Mouse (Mus musculus) adrenal gland, adult 10 weeks (tissue): ENCODE results near the gene Ces4a. TPM values are rescaled to one million over a fixed set of nuclear protein-coding genes. Genes with fewer than 3 reads are reported as not detected.

Experiments
- polyA plus RNA-seq: library from polyadenylated mRNA; stranded (reverse); fragments of 350-450 nt; fragmentation: Illumina TruSeq; extraction: RNeasy Lipid Tissue Mini Kit (QIAGEN cat#74804); gene quantifications from one replicate; pipeline ENCODE4 v1.2.3, GENCODE M21; 2014; ENCODE audit warnings: low read depth, low replicate concordance

Ces4a gene
- polyA plus RNA-seq = not detected

DNA sequence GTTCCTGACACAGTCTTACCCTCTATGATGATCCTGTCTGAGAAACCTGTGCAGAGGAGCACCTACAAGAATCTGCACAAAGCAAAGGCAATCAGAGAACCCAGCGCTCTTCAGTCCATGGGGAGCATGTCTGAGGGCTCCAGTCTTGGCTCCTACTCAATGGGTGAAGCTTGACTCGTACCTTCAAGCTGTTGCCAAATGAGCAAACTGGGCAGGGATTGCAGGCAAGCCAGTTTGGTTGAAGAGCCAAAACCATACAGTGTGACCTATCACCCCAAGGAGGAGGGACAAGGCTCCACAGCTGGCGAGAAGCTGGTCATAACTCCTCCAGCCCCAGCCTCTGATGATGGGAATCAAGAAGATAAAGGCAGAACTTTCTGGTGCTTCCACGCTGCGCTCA is at the start of gene Ces4a:
Gene Ces4a, plus strand, starts transcription at position 292 of the 400 bp plus-strand sequence.

DNA sequence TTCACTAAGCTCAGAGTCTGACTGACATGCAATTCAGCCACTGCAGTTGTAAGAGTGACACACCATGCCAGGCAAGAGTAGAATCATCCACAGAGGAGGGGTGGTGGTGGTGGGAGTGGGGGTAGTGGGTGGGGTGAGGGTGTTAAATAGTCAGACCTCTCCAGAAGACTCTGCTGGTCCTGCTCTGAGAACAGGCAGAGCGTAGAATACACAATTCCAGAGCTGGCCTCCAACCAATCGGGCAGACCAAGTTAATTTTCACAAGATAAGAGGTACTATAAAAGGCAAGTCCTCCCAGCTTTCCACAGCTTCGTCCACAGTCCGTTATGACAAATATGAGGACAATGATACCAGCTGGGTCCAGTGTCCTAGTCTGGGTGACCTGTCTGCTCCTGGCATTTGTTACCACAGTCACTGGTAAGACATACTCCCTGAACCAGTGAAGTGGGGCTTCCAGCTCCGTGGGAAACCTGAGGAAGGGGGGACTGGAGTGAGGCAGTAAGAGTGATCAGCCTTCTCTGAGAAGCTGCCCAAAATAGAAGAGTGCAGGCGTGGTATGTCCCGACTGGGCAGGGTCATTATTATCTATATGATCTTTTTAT is 48.0 kb upstream of the Ces4a start, which contains the start of gene Ces3b:
Gene Ces3b, plus strand, starts transcription at position 305 of the 602 bp plus-strand sequence.

DNA sequence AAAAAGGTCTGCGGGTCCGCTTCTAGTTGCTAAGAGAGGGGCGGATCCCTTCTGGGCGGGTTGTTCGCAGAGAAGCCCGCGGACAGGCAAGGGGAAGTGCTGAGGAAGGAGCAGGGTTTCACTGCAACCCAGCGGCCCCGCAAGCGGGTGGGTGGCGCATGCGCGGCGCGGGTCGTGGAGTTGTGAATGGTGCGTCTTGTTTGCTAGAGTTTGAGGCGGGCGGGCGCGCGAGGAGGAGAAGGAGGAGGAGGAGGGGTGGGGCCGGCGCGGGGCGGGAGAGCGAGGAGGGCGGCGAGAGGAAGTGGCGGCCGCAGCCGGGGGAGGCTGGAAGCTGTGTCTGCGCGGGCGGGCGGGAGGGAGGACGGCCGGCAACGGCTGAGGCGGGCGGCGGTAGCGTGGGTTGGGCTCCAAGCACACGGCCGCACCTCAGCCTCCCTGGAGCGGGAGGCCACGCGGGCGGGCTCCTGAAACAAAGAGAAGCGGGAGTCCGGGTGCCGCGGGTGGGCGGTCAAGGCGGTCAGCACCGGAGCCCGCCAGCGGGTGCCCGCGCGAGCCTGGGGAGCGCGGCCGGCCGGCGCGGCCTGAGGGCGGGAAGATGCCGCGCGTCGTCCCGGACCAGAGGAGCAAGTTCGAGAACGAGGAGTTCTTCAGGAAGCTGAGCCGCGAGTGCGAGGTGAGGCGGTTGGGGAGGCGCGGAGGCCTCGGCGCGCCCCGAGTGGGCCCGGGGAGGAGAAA is 38.9 kb downstream of the Ces4a start, which contains the start of gene Cbfb:
Gene Cbfb, plus strand, starts transcription at position 294 of the 735 bp plus-strand sequence.

Other genes with a start within 250 kb of the Ces4a start
- 5.0 TPM for gene Ces2e, start 205.5 kb upstream of the Ces4a start, polyA plus RNA-seq
- not detected for gene Ces2f, start 184.4 kb upstream of the Ces4a start, polyA plus RNA-seq
- gene Ces2g, start 170.1 kb upstream of the Ces4a start, polyA plus RNA-seq = 3.9 TPM
- not detected for gene Ces2h, start 130.9 kb upstream of the Ces4a start, polyA plus RNA-seq
- not detected for gene Ces3a, start 83.2 kb upstream of the Ces4a start, polyA plus RNA-seq
- gene Ces3b, start 48.0 kb upstream of the Ces4a start, polyA plus RNA-seq = not detected
- 305 TPM for gene Cbfb, start 38.9 kb downstream of the Ces4a start, polyA plus RNA-seq
- 70.0 TPM for gene D230025D16Rik, start 93.3 kb downstream of the Ces4a start, polyA plus RNA-seq
- 1.6 TPM for gene B3gnt9, start 123.4 kb downstream of the Ces4a start, polyA plus RNA-seq
- 1.2 TPM for gene Tradd, start 132.8 kb downstream of the Ces4a start, polyA plus RNA-seq
- not detected for gene Fbxl8, start 132.8 kb downstream of the Ces4a start, polyA plus RNA-seq
- not detected for gene Hsf4, start 138.0 kb downstream of the Ces4a start, polyA plus RNA-seq
- gene Nol3, start 144.3 kb downstream of the Ces4a start, polyA plus RNA-seq = 1.4 TPM
- 0.70 TPM for gene 4931428F04Rik, start 158.1 kb downstream of the Ces4a start, polyA plus RNA-seq
- not detected for gene Exoc3l, start 164.3 kb downstream of the Ces4a start, polyA plus RNA-seq
- 5.1 TPM for gene E2f4, start 165.9 kb downstream of the Ces4a start, polyA plus RNA-seq
- 1.0 TPM for gene Elmo3, start 173.8 kb downstream of the Ces4a start, polyA plus RNA-seq
- not detected for gene Lrrc29, start 194.5 kb downstream of the Ces4a start, polyA plus RNA-seq
- 5.9 TPM for gene Tmem208, start 194.6 kb downstream of the Ces4a start, polyA plus RNA-seq
- 0.64 TPM for gene Fhod1, start 216.2 kb downstream of the Ces4a start, polyA plus RNA-seq
- not detected for gene Slc9a5, start 217.0 kb downstream of the Ces4a start, polyA plus RNA-seq
- gene Plekhg4, start 241.5 kb downstream of the Ces4a start, polyA plus RNA-seq = not detected